Mouse (Mus musculus) heart, postnatal 36 days (tissue): Measurements from ENCODE around the gene Gm28778. TPM values are rescaled to one million over a fixed set of nuclear protein-coding genes. Genes with fewer than 3 reads are reported as not detected.

Source experiments
- total RNA-seq, 2 experiments: library from RNA; stranded (reverse); gene quantifications; 2 replicates each; pipeline ENCODE4 v1.2.3; 2021

Gm28778 gene
- total RNA-seq, 2 experiments from 2014 or later = not detected

Other genes starting within 250 kb of the Gm28778 start
- under 1 TPM; 0.31 to 0.46 TPM for gene Mstn, start 235.5 kb upstream of the Gm28778 start, total RNA-seq
- gene 1700019A02Rik, start 109.5 kb upstream of the Gm28778 start, total RNA-seq = not detected
- gene Pms1, start 93 bp upstream of the Gm28778 start, total RNA-seq = 10 to 100 TPM in 1 of 2 experiments, 1 to 10 TPM in 1; 9.6 to 12.2 TPM
- gene Ormdl1, start within 50 bp of the Gm28778 start, total RNA-seq = 10 to 100 TPM; 10.8 to 10.9 TPM
- 10 to 100 TPM; 59.8 to 60.3 TPM for gene Osgepl1, start 16.5 kb downstream of the Gm28778 start, total RNA-seq
- gene Asdurf, start 55.5 kb downstream of the Gm28778 start, total RNA-seq = 1 to 10 TPM in 1 of 2 experiments, not detected in 1; 2.2 TPM
- not detected for gene Gm28551, start 55.6 kb downstream of the Gm28778 start, total RNA-seq
- gene Asnsd1, start 55.6 kb downstream of the Gm28778 start, total RNA-seq = 10 to 100 TPM; 57.9 to 61.8 TPM